Mouse (Mus musculus) thymus, adult 2 months (tissue): ENCODE results near the gene Dock1. TPM values are rescaled to one million over a fixed set of nuclear protein-coding genes. Genes with fewer than 3 reads are reported as not detected.

Experiments
- DNase-seq: peaks from one replicate; pipeline ENCODE4 v3.0.0; 2021
- H3K27ac ChIP-seq: fragments of 200-500 bp; 2 replicates; pipeline ENCODE4 v1.5.1; 2012; ENCODE audit warnings: low read length, control low read depth; ENCODE audit not compliant: control insufficient read depth, insufficient read depth
- H3K27me3 ChIP-seq: fragments of 200-500 bp; 2 replicates; pipeline ENCODE4 v1.6.1; 2012; ENCODE audit warnings: mild to moderate bottlenecking, low read length, moderate library complexity, mixed read lengths; ENCODE audit not compliant: control insufficient read depth, insufficient read depth
- H3K36me3 ChIP-seq: fragments of 200-500 bp; 2 replicates; pipeline ENCODE4 v1.6.1; 2012; ENCODE audit warnings: mild to moderate bottlenecking, low read length, moderate library complexity; ENCODE audit not compliant: control insufficient read depth, insufficient read depth
- H3K4me1 ChIP-seq: fragments of 200-500 bp; replicated peaks from 2 replicates; pipeline ENCODE4 v1.6.1; 2012; ENCODE audit warnings: low read length; ENCODE audit not compliant: control insufficient read depth, insufficient read depth
- H3K4me3 ChIP-seq: fragments of 200-500 bp; 2 replicates; pipeline ENCODE4 v1.5.1; 2012; ENCODE audit warnings: mild to moderate bottlenecking, low read length, control low read depth, moderate library complexity; ENCODE audit not compliant: control insufficient read depth, insufficient read depth
- CTCF ChIP-seq: fragments of 200-500 bp; IDR thresholded peaks from 2 replicates; pipeline ENCODE4 v1.5.1; 2012; ENCODE audit warnings: mild to moderate bottlenecking, control low read depth, low read length, moderate library complexity, borderline replicate concordance; ENCODE audit not compliant: control insufficient read depth, poor library complexity, insufficient read depth; ENCODE audit errors: extremely low read depth
- POLR2A ChIP-seq: fragments of 200-500 bp; IDR thresholded peaks from 2 replicates; pipeline ENCODE4 v1.6.1; 2012; ENCODE audit warnings: mild to moderate bottlenecking, low read length, control low read depth, moderate library complexity; ENCODE audit not compliant: control insufficient read depth, poor library complexity, insufficient read depth; ENCODE audit errors: extremely low read depth
- WGBS: fragments of 180-500 bp; shearing (Covaris S2); methylation state at CpG from one replicate; pipeline ENCODE4 v1.1.7; 2018; 5-methylcytosine and 5-hydroxymethylcytosine counted together
- polyA plus RNA-seq: library from polyadenylated mRNA; depleted of rRNA; stranded (reverse); fragments of >200 nt; gene quantifications from 2 replicates; pipeline ENCODE4 v1.2.3, GENCODE M21; 2012

Dock1 gene
- polyA plus RNA-seq, 1 experiment = 3.2 TPM

GRCm38 (mm10) chr7:135221475-135221874, 551.0 kb downstream of the Dock1 start:
- no peak overlapping the region for H3K27ac ChIP-seq
- H3K27me3 ChIP-seq = no peaks in the 10 kb centered on the region
- H3K4me1 ChIP-seq = no peaks in the 10 kb centered on the region
- 89% methylated on average over 2 of the region's 2 CpGs for WGBS
- TF ChIP-seq CTCF (no peak), POLR2A (no peak)
- H3K36me3 ChIP-seq = no peaks in the 10 kb centered on the region
- no peak for DNase-seq
- no peak overlapping the region for H3K4me3 ChIP-seq
